Mouse (Mus musculus): Measurements from ENCODE around the gene Slc25a14.

Gene Slc25a14

DNA sequence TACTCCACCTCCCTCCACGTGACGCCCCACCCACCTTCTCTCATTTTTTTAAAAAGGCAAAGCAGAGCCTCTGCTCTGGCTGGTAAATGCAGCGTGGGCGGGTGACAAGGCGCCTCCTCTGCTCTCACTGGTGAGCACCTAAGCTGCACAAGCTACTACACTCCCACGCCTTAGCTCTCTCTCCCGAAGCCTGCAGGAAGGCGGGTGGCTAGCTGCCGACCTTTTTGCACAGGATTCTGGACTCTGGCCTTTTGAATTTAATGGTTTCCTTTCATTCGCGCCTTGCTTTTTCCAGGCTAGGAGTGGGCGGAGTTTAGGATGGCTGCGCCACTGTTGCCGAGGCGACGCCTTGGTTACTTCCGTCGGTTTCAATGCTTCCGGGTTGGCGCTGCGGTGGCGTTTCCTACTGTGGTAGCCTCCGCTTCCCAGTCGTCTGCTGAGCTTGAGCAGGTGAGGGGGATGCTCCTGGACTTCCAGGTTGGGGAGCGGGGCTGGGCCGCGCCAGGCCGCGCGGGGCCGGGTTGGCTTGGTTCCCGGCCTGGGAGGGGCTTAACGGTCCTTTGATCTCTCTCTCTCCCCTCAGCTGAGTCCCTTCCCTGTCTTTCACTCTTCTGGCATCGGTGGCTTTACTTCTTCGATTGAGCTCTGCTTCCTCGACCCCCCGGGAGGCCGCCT, at the start of gene Slc25a14:
Slc25a14 (plus strand) TSS at position 35 of the 675 bp plus-strand sequence.
- DNase-seq (ENCODE audit: low read depth, low spot score): peak; percentile 83

DNA sequence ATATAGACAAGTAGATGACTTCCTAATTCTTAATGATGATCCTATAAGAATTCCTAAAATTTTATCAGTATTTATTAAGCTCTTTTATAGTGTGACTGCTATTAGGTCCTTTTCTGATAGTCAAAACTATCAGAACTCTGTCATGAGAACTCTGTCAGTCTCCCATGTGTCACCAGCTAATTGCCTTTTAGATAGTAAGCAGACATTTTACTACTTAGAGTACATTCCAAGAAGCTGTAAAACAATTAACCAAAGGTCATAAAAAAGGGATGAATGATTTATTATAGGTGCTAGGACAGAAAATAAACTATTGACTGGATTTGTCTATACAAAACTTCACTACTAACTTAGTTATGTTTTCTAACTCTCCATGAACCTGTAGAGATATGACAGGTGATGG, 39.9 kb upstream of the Slc25a14 start:
- DNase-seq (ENCODE audit: low read depth, low spot score): no peak

DNA sequence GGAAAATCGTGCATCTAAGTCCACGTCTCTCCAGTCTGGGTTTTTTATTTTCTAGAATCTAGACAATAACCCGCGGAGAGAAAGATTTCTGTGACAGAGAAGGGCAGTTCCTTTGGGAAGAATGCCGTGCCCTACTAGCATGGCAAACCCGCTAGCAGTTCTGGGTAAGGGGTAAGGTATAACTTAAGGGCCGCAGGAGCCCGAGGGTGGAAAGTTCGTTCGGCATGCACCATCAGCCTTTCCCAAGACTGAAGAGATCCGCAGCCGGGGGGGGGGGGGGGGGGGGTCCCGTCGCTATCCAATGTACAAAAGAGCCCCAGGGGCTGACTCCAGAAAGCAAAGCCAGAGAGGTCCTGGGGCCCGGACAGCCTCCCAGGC, 29.5 kb upstream of the Slc25a14 start:
- DNase-seq (ENCODE audit: low read depth, low spot score): no peak

GRCm38 (mm10) chrX:48594099-48594760, 29.0 kb upstream of the Slc25a14 start, which contains the start of gene Zfp280c:
TSS of gene Zfp280c (minus strand) at chrX:48594504.
- DNase-seq (ENCODE audit: low read depth, low spot score): peak; percentile 51

DNA sequence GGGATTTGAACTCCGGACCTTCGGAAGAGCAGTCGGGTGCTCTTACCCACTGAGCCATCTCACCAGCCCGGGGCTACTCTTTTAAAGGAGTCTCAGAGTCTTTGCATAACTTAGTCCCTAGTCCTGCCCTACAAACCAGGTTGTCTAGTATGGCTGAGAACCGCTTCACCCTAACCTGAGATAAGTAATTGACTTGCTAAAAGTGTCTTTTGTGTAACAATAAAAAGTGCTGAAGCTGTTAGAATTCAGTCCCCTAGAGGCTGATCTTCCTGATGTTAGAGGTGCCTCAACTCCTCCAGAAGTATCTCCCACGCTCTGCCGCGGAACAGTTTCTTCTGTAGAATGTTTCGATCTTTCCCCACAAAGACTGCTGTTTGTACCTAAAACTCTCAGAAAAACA, 27.2 kb upstream of the Slc25a14 start:
- no peak for DNase-seq (ENCODE audit: low read depth, low spot score)

GRCm38 (mm10) chrX:48596906-48597305, 26.3 kb upstream of the Slc25a14 start:
- no peak for DNase-seq (ENCODE audit: low read depth, low spot score)

GRCm38 (mm10) chrX:48604872-48605271, 18.3 kb upstream of the Slc25a14 start:
- DNase-seq (ENCODE audit: low read depth, low spot score): no peak

- DNase-seq (ENCODE audit: low read depth, low spot score): no peak
Observed at GRCm38 (mm10) chrX:48623049-48623378, 199 bp upstream of the Slc25a14 start.

DNA sequence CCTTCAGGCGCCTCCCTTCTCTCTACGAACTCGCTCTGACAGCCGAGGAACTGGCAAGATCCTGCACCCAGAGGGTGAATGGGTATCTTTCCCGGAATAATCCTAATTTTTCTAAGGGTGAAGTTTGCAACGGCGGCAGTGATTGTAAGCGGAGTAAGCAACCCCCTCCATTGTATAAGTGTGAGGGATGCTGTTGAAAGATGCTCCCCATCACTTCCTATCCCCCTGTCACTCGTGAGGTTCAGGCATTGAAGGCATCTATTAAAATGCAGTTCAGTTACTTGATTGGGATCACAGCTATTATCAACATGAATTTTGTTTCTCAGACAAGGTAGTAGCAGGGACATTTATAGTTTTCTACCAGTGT, 824 bp downstream of the Slc25a14 start:
- no peak for DNase-seq (ENCODE audit: low read depth, low spot score)

GRCm38 (mm10) chrX:48637032-48637431, 13.8 kb downstream of the Slc25a14 start:
- no peak for DNase-seq (ENCODE audit: low read depth, low spot score)

- DNase-seq (ENCODE audit: low read depth, low spot score): no peak
Observed at GRCm38 (mm10) chrX:48644122-48644521, 20.9 kb downstream of the Slc25a14 start.

GRCm38 (mm10) chrX:48666807-48667206, 43.6 kb downstream of the Slc25a14 start:
- DNase-seq (ENCODE audit: low read depth, low spot score): no peak

DNA sequence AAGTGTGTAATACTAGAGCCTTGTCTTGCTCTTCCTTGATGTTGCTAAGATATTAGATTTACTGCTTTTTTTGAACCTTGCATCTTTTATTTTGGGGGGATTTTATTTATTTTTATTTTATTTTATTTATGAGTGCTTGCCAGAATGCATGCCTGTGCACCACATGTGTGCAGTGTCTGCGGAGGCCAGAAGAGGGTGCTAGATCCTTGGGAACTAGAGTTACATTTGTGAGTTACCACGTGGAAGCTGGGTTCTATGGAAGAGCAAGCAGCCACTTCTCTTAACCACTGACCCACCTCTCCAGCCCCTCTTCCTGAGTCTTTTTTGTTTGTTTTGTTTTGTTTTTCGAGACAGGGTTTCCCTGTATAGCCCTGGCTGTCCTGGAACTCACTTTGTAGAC, 46.4 kb downstream of the Slc25a14 start:
- no peak for DNase-seq (ENCODE audit: low read depth, low spot score)

DNA sequence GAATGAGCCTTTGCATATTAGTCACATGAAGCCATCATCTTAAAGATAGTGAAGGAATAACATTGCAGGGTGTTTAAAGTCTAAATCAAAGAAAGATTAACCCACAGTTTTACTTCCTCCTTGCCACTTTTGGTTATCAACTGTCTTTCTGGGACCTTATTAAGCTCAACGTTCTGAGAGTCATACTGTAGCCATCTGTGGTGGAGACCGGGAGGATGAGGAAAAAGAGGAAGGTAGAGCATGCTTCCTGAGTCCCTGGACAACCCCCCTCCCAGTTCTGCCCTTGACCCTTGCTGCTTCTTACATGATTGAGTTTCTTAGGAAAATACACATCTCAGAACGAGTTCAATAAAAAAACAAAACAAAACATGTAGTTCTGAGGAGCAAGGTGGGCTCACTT, 48.5 kb downstream of the Slc25a14 start:
- no peak for DNase-seq (ENCODE audit: low read depth, low spot score)

- no peak for DNase-seq (ENCODE audit: low read depth, low spot score)
Observed at GRCm38 (mm10) chrX:48674171-48674570, 51.0 kb downstream of the Slc25a14 start, which contains the start of gene Gpr119. TSS of gene Gpr119 (minus strand) at chrX:48674478.

DNA sequence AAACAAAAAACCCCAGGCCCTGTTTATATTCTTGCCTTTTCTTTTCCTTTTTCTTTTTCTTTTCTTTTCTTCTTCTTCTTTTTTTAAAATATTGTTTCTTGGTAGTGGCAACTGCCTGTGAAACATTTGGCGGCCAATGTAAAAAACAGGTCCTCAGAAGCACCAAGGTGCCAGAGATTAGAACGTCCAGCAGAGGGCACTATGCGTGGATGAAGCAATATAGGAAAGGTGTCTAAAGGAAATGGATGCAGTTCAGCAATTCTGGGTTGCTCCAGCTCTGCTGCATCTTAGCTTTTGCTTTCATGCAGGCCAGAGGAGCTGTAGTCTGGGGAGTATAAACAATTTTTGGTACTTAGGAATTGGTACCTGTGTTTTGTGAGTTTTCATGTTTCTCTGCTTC, 60.2 kb downstream of the Slc25a14 start:
- peak; percentile 4 for DNase-seq (ENCODE audit: low read depth, low spot score)

- no peak for DNase-seq (ENCODE audit: low read depth, low spot score)
Observed at GRCm38 (mm10) chrX:48683857-48684256, 60.6 kb downstream of the Slc25a14 start.

DNA sequence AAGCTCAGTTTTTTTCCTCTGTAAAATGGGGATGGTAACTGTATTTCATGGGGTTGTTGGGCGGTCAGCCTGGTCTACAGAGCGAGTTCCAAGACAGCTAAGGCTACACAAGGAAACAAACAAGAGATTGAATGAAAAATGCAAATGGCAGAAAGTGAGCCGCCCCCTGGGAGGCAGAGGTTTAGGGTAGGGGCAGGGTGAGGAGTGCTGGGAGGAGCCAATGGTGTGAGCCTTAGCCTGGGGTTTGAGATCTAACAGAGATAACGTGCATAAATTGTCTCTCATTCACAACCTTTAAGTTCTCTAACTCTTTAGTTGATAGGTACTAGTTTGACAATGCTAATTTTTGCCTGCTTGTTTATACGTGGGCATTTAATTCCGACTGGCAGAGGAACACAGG, 71.2 kb downstream of the Slc25a14 start:
- DNase-seq (ENCODE audit: low read depth, low spot score): no peak

DNA sequence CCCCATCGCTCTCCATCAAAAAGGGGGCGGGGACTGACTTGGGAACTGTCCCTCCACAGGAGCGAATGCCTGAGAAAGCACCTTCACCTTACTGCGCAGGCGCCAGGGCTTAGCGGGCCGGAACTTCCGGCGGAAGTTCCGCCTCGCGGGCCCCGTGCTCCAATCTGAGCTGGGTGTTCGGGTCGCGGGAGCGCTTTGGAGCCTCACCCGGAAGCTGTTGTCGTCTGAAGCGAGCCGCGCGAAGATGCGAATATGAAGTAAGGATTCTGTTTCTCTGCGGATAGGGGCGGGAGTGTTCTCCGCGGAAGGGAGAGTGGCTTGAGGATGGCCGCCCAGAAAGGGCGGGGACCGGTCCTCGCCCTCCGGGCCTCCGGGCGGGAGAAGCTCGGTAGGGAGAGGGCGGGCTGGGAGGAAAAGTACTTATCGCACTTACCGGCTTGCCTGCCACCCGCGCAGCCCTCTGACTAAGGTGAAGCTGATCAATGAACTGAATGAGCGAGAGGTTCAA, 71.7 kb downstream of the Slc25a14 start, which contains the start of gene Rbmx2:
Rbmx2 (plus strand) TSS at position 141 of the 508 bp plus-strand sequence.
- peak; percentile 81 for DNase-seq (ENCODE audit: low read depth, low spot score)

DNA sequence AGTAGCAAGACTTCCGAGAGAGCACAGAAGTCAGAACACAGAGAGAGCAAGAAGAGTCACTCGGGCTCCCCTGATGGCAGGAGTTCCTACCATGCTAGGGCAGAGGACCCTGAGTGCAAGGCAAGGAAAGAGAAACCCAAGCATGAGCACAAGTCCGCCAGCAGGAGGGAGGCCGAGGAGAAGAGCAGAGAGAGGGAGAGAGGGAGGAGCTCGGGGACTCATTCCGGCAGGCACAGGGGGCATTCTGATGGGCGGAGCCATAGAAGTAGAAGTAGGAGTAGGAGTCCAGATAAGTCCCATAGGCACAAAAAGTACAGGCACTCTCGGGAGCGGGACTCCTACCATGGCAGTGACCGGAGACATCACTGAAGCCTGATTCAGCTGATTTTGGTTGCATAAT, 86.5 kb downstream of the Slc25a14 start:
- DNase-seq (ENCODE audit: low read depth, low spot score): no peak
